Mouse (Mus musculus) midbrain, postnatal 0 days (tissue): ENCODE results near the gene Pax7. TPM values are rescaled to one million over a fixed set of nuclear protein-coding genes. Genes with fewer than 3 reads are reported as not detected.
A peak's percentile ranks its signal among the peaks of the same experiment; 100 is the strongest.

Source experiments
- ATAC-seq: fragments of 200-750 bp; cut with Nextera tagmentation; 2 replicates; pipeline ENCODE4 v1.8.0; 2017; ENCODE audit warnings: moderate number of reproducible peaks, mild to moderate bottlenecking, moderate TSS enrichment, moderate library complexity; ENCODE audit not compliant: low FRiP score
- DNase-seq: peaks from one replicate; pipeline ENCODE4 v3.0.0-alpha.2; 2015; ENCODE audit warnings: low spot score
- H3K27ac ChIP-seq: fragments of 300-500 bp; sonication (generic); 2 replicates; pipeline ENCODE4 v1.5.1; 2014; ENCODE audit warnings: low read depth, mild to moderate bottlenecking, low read length, mixed read lengths
- H3K27me3 ChIP-seq: fragments of 300-500 bp; sonication (generic); 2 replicates; pipeline ENCODE4 v1.6.1; 2014; ENCODE audit warnings: low read length, control low read depth, mixed read lengths; ENCODE audit not compliant: insufficient read depth
- H3K36me3 ChIP-seq: fragments of 300-500 bp; sonication (generic); 2 replicates; pipeline ENCODE4 v1.6.1; 2014; ENCODE audit warnings: low read length, control low read depth, mixed read lengths; ENCODE audit not compliant: insufficient read depth
- H3K4me1 ChIP-seq: fragments of 300-500 bp; sonication (generic); 2 replicates; pipeline ENCODE4 v1.6.1; 2014; ENCODE audit warnings: mild to moderate bottlenecking, control low read depth, antibody characterized with exemption, low read length, mixed read lengths; ENCODE audit not compliant: insufficient read depth
- H3K4me2 ChIP-seq: fragments of 300-500 bp; sonication (generic); 2 replicates; pipeline ENCODE4 v1.6.1; 2014; ENCODE audit warnings: low read depth, mild to moderate bottlenecking, low read length, mixed read lengths; ENCODE audit not compliant: poor library complexity, severe bottlenecking
- H3K4me3 ChIP-seq: fragments of 300-500 bp; sonication (generic); 2 replicates; pipeline ENCODE4 v1.5.1; 2014; ENCODE audit warnings: low read depth, mild to moderate bottlenecking, low read length, moderate library complexity
- H3K9ac ChIP-seq: fragments of 300-500 bp; sonication (generic); replicated peaks from 2 replicates; pipeline ENCODE4 v1.6.1; 2014; ENCODE audit warnings: mild to moderate bottlenecking, low read length, moderate library complexity, mixed read lengths; ENCODE audit not compliant: poor library complexity, severe bottlenecking
- H3K9me3 ChIP-seq: fragments of 300-500 bp; sonication (generic); 2 replicates; pipeline ENCODE4 v1.6.1; 2016; ENCODE audit warnings: low read length, control low read depth
- CTCF ChIP-seq: IDR thresholded peaks from 2 replicates; pipeline ENCODE4 v1.5.1; 2016; ENCODE audit warnings: antibody characterized with exemption, mild to moderate bottlenecking
- WGBS: fragments of 180-500 bp; shearing (Covaris S2); extraction: QIAGEN DNeasy Blood & Tissue Kit; methylation state at CpG from one replicate; pipeline ENCODE4 v1.1.7; 2014; 5-methylcytosine and 5-hydroxymethylcytosine counted together
- polyA plus RNA-seq: library from polyadenylated mRNA; unstranded; fragments of >200 nt; fragmentation: Nextera tagmentation; extraction: Ambion mirVana; gene quantifications from 2 replicates; pipeline ENCODE4 v1.2.1, GENCODE M21; 2015
- total RNA-seq: library from RNA; depleted of rRNA; stranded (reverse); fragments of >200 nt; gene quantifications from 2 replicates; pipeline ENCODE4 v1.2.3, GENCODE M21; 2014; rRNA removed

Pax7 gene
- total and polyA plus RNA-seq, 2 experiments from 2014 or later, result 3.0 to 34.9 TPM

- H3K9ac ChIP-seq, result no peak overlapping the region
- no peak overlapping the region for H3K4me2 ChIP-seq
- WGBS, result 40% methylated on average over 7 of the region's 7 CpGs
- ATAC-seq (no peak), DNase-seq (peak; percentile 48)
- no peaks in the 10 kb centered on the region for H3K9me3 ChIP-seq
- no peaks in the 10 kb centered on the region for H3K27me3 ChIP-seq
- H3K36me3 ChIP-seq, result no peaks in the 10 kb centered on the region
- H3K4me1 ChIP-seq, result no peaks in the 10 kb centered on the region
- no peak overlapping the region for H3K4me3 ChIP-seq
- TF ChIP-seq CTCF, result no peak
- no peak overlapping the region for H3K27ac ChIP-seq
Observed at GRCm38 (mm10) chr4:139689627-139690269, 143.6 kb downstream of the Pax7 start.

DNA sequence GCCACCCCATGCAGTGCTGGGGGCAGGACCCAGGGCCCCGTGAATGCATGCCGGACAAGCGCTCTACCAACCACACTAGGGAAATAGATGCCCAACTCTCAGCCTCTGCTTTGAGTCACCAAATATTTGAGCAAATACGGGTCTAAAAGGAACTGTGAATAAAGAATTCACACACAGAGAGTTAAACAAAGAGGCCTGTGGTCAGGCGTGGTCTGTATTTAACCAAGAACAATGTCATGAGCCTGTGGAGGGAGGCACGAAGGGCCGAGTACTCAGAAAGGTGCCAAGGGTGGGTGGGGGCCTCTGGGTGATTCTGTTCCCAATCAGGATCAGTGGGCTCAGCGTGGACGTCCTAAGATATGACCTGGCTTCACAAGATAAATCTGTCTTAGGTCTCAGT is 145.3 kb downstream of the Pax7 start:
- no peak for TF ChIP-seq CTCF
- Histone ChIP-seq H3K27me3 (no peaks in the 10 kb centered on the region), H3K36me3 (no peaks in the 10 kb centered on the region), H3K27ac (no peak overlapping the region), H3K9me3 (no peaks in the 10 kb centered on the region), H3K4me3 (no peak overlapping the region), H3K4me2 (no peak overlapping the region), H3K9ac (no peak overlapping the region), H3K4me1 (no peaks in the 10 kb centered on the region)
- WGBS, result 59% methylated on average over 9 of the region's 9 CpGs
- DNase-seq, result no peak
- no peak for ATAC-seq

Other genes with a start within 250 kb of the Pax7 start
- not detected in 2 replicates for gene Gm21969, start 230.3 kb downstream of the Pax7 start, total RNA-seq
- not detected in 2 replicates for gene Gm21969, start 230.3 kb downstream of the Pax7 start, polyA plus RNA-seq
- gene Aldh4a1, start 210.7 kb downstream of the Pax7 start, total RNA-seq, result 30.0 and 36.8 TPM in 2 replicates
- 25.2 and 28.1 TPM in 2 replicates for gene Aldh4a1, start 210.7 kb downstream of the Pax7 start, polyA plus RNA-seq
- gene Tas1r2, start 180.0 kb downstream of the Pax7 start, total RNA-seq, result not detected in 2 replicates
- not detected in 2 replicates for gene Tas1r2, start 180.0 kb downstream of the Pax7 start, polyA plus RNA-seq
- gene Klhdc7a, start 134.5 kb upstream of the Pax7 start, total RNA-seq, result 1.1 and 1.4 TPM in 2 replicates
- 0.25 and 0.36 TPM in 2 replicates for gene Klhdc7a, start 134.5 kb upstream of the Pax7 start, polyA plus RNA-seq